Mouse (Mus musculus): ENCODE measurements around the gene Wdhd1. TPM values are rescaled to one million over a fixed set of nuclear protein-coding genes. Genes with fewer than 3 reads are reported as not detected.

Gene Wdhd1
- 0.98 TPM for polyA plus RNA-seq (2015; fragmentation: Illumina TruSeq; extraction: RNeasy Lipid Tissue Mini Kit (QIAGEN cat#74804); ENCODE audit: insufficient read depth, low read depth, low replicate concordance)

DNA sequence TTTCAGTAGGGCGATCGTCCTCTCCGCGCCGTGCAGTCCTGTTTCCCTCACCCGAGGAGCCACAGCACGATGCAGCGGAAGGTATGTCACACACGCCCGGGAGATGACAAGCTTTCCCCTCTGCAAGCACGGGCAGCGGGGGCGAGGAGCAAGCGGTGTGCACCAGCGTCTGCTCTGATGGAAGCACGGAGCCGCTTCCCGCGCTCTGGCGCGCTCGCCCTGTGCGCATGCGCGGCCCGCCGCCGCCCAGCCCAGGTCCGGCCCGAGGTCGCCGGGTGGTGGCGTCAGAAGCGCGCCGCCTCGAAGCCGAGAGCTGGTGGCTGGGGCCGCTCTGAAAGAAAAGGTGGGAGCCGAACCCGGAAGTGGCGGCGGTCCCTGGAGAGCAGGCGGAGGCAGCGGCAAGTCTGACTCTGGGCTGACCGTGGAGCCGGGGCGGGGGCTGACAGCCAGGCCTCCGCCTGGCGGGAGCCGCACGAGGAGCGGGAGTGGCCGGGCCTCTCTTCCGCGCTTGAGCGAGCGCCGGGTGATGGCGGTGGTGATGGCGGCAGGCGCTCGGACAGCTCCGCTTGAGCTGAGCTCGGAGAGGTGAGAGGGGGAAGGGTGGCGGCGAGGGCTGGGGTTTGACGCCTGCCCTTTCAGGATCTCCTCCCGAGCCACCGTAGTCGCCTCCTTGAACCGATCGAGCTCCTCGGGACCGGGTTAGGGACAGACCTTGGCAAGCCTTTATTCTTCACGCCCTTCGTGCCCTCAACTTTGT lies at the start of gene Wdhd1, which contains the start of gene Socs4:
TSS of gene Wdhd1 (minus strand) at position 221 of the 757 bp plus-strand sequence.
TSS of gene Socs4 (plus strand) at position 295 of the 757 bp plus-strand sequence.

DNA sequence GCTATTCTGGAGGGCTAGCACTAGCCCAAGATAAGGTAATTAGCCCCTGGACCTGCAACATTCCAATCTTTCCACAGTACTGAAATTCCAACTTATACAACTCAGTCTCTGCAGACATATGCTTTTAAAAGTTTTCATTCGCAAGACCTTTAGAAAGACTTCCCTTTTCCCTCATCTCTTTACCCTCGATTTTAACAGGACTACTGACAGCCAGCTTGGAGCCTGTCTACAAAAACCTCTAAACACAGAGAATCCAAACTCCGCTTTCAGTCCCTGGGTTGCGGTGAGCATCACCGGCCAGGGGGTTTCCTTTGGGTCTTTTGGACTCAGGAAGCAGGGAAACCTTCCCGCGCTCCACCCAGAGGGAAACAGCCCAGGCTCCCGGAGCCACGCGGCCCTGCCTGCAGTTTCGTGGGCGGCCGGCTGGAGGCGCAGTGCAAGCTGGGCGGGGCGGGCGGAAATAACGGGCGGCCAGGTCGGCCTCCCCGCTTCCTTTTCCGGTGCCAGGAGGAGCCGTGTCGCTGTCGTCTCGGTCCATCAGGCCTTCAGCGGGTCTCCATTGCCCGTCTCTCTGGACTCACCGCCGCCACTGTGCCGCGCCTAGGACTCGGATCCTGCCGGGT lies 21.2 kb upstream of the Wdhd1 start, which contains the start of gene Mapk1ip1l:
TSS of gene Mapk1ip1l (plus strand) at position 482 of the 623 bp plus-strand sequence.

Other genes with a start within 250 kb of the Wdhd1 start
- gene Gch1, start 87.4 kb downstream of the Wdhd1 start, polyA plus RNA-seq (2015; fragmentation: Illumina TruSeq; extraction: RNeasy Lipid Tissue Mini Kit (QIAGEN cat#74804); ENCODE audit: insufficient read depth, low read depth, low replicate concordance): 6.3 TPM
- 3.3 TPM for gene Socs4, start 74 bp upstream of the Wdhd1 start, polyA plus RNA-seq (2015; fragmentation: Illumina TruSeq; extraction: RNeasy Lipid Tissue Mini Kit (QIAGEN cat#74804); ENCODE audit: insufficient read depth, low read depth, low replicate concordance)
- 8.9 TPM for gene Mapk1ip1l, start 21.4 kb upstream of the Wdhd1 start, polyA plus RNA-seq (2015; fragmentation: Illumina TruSeq; extraction: RNeasy Lipid Tissue Mini Kit (QIAGEN cat#74804); ENCODE audit: insufficient read depth, low read depth, low replicate concordance)
- 10.2 TPM for gene Lgals3, start 90.9 kb upstream of the Wdhd1 start, polyA plus RNA-seq (2015; fragmentation: Illumina TruSeq; extraction: RNeasy Lipid Tissue Mini Kit (QIAGEN cat#74804); ENCODE audit: insufficient read depth, low read depth, low replicate concordance)
- not detected for gene Dlgap5, start 141.6 kb upstream of the Wdhd1 start, polyA plus RNA-seq (2015; fragmentation: Illumina TruSeq; extraction: RNeasy Lipid Tissue Mini Kit (QIAGEN cat#74804); ENCODE audit: insufficient read depth, low read depth, low replicate concordance)
- gene Fbxo34, start 173.6 kb upstream of the Wdhd1 start, polyA plus RNA-seq (2015; fragmentation: Illumina TruSeq; extraction: RNeasy Lipid Tissue Mini Kit (QIAGEN cat#74804); ENCODE audit: insufficient read depth, low read depth, low replicate concordance): 2.1 TPM

Data from pancreas, adult 10 weeks (tissue).